Mouse (Mus musculus) MEL (cell line): ENCODE measurements around the gene Htt. TPM values are rescaled to one million over a fixed set of nuclear protein-coding genes. Genes with fewer than 3 reads are reported as not detected.

ENCODE experiments used
- DNase-seq: peaks from one replicate; pipeline ENCODE4 v3.0.0; 2011; ENCODE audit warnings: low read depth, low spot score
- H3K27ac ChIP-seq: 2 replicates; pipeline ENCODE4 v1.5.1; 2012; ENCODE audit warnings: low read depth, mild to moderate bottlenecking, control low read depth, low read length, moderate library complexity; ENCODE audit not compliant: control insufficient read depth
- H3K27me3 ChIP-seq, 2 experiments: fragments of 150-350 bp in 1 of 2; sonication (generic) in 1 of 2; 2 replicates each; pipeline ENCODE4 v1.6.1; 2012; ENCODE audit warnings: low read length in 2 of 2, mild to moderate bottlenecking in 2 of 2, improper control_type of control experiment in 1 of 2, moderate library complexity in 1 of 2; ENCODE audit not compliant: insufficient read depth in 2 of 2, control insufficient read depth in 1 of 2
- H3K36me3 ChIP-seq, 2 experiments: 2 replicates each; pipeline ENCODE4 v1.6.1; 2012 to 2014; ENCODE audit warnings: low read length in 2 of 2, improper control_type of control experiment in 1 of 2, inconsistent platforms in 1 of 2, mild to moderate bottlenecking in 1 of 2; ENCODE audit not compliant: insufficient read depth in 2 of 2, control insufficient read depth in 1 of 2
- H3K4me1 ChIP-seq, 2 experiments: fragments of 150-350 bp in 1 of 2; sonication (generic) in 1 of 2; 2 replicates each; pipeline ENCODE4 v1.6.1; 2012; ENCODE audit warnings: low read length in 2 of 2, improper control_type of control experiment in 1 of 2, mild to moderate bottlenecking in 1 of 2; ENCODE audit not compliant: insufficient read depth in 2 of 2, control insufficient read depth in 1 of 2
- H3K4me3 ChIP-seq, 2 experiments: fragments of 150-350 bp in 1 of 2; sonication (generic) in 1 of 2; 2 replicates each; pipeline ENCODE4 v1.5.1; 2012; ENCODE audit warnings: low read depth in 2 of 2, low read length in 2 of 2, mild to moderate bottlenecking in 2 of 2, moderate library complexity in 2 of 2, control low read depth in 1 of 2, improper control_type of control experiment in 1 of 2; ENCODE audit not compliant: control insufficient read depth in 1 of 2, insufficient read depth in 1 of 2
- H3K79me2 ChIP-seq: 2 replicates; pipeline ENCODE4 v1.6.1; 2012; ENCODE audit warnings: mild to moderate bottlenecking, low read length, moderate library complexity; ENCODE audit not compliant: control insufficient read depth, poor library complexity, insufficient read depth
- H3K9ac ChIP-seq: 2 replicates; pipeline ENCODE4 v1.6.1; 2012; ENCODE audit warnings: low read depth, mild to moderate bottlenecking, control low read depth, low read length, moderate library complexity; ENCODE audit not compliant: control insufficient read depth, poor library complexity, severe bottlenecking
- H3K9me3 ChIP-seq: fragments of 150-350 bp; sonication (generic); replicated peaks from 2 replicates; pipeline ENCODE4 v1.6.1; 2012; ENCODE audit warnings: mild to moderate bottlenecking, low read length, improper control_type of control experiment, moderate library complexity; ENCODE audit not compliant: insufficient read depth
- CHD1 ChIP-seq: IDR thresholded peaks from 2 replicates; pipeline ENCODE4 v1.6.1; 2012; ENCODE audit warnings: low read depth, mild to moderate bottlenecking, inconsistent platforms, low read length, improper control_type of control experiment
- CTCF ChIP-seq, 3 experiments: IDR thresholded peaks in 2 of 3; conservative IDR thresholded peaks in 1 of 3; 2 replicates each; pipeline ENCODE4 v1.5.1; 2011 to 2012; ENCODE audit warnings: low read length in 3 of 3, low read depth in 2 of 3, mild to moderate bottlenecking in 2 of 3, improper control_type of control experiment in 1 of 3, inconsistent platforms in 1 of 3, mixed read lengths in 1 of 3, moderate library complexity in 1 of 3; ENCODE audit not compliant: control insufficient read depth in 1 of 3, insufficient read depth in 1 of 3, poor library complexity in 1 of 3, severe bottlenecking in 1 of 3
- E2F4 ChIP-seq: IDR thresholded peaks from 2 replicates; pipeline ENCODE4 v1.6.1; 2011; ENCODE audit warnings: low read depth, low read length, improper control_type of control experiment, borderline replicate concordance
- ELF1 ChIP-seq: IDR thresholded peaks from 2 replicates; pipeline ENCODE4 v1.6.1; 2014; ENCODE audit warnings: low read depth, mild to moderate bottlenecking, inconsistent platforms, low read length, improper control_type of control experiment, moderate library complexity
- EP300 ChIP-seq, 2 experiments: IDR thresholded peaks; 2 replicates each; pipeline ENCODE4 v1.6.1; 2011; ENCODE audit warnings: improper control_type of control experiment in 2 of 2, low read length in 2 of 2, low read depth in 1 of 2, mild to moderate bottlenecking in 1 of 2
- GATA1 ChIP-seq: IDR thresholded peaks from 2 replicates; pipeline ENCODE4 v1.6.1; 2011; ENCODE audit warnings: low read depth, low read length, improper control_type of control experiment
- HCFC1 ChIP-seq: IDR thresholded peaks from 2 replicates; pipeline ENCODE4 v1.6.1; 2012; ENCODE audit warnings: low read depth, mild to moderate bottlenecking, inconsistent platforms, low read length, improper control_type of control experiment, moderate library complexity
- MAFK ChIP-seq: IDR thresholded peaks from 2 replicates; pipeline ENCODE4 v1.6.1; 2011; ENCODE audit warnings: low read depth, mild to moderate bottlenecking, low read length, improper control_type of control experiment, borderline replicate concordance
- MAX ChIP-seq: IDR thresholded peaks from 2 replicates; pipeline ENCODE4 v1.6.1; 2011; ENCODE audit warnings: low read length, improper control_type of control experiment
- MYB ChIP-seq: IDR thresholded peaks from 2 replicates; pipeline ENCODE4 v1.6.1; 2011; ENCODE audit warnings: mild to moderate bottlenecking, low read depth, low read length, improper control_type of control experiment
- MYC ChIP-seq: IDR thresholded peaks from 2 replicates; pipeline ENCODE4 v1.6.1; 2011; ENCODE audit warnings: low read depth, mild to moderate bottlenecking, low read length, improper control_type of control experiment, moderate library complexity
- NELFE ChIP-seq: IDR thresholded peaks from 2 replicates; pipeline ENCODE4 v1.6.1; 2011; ENCODE audit warnings: low read depth, low read length, improper control_type of control experiment
- NRF1 ChIP-seq: IDR thresholded peaks from 2 replicates; pipeline ENCODE4 v1.6.1; 2014; ENCODE audit warnings: low read depth, mild to moderate bottlenecking, inconsistent platforms, low read length, improper control_type of control experiment, moderate library complexity; ENCODE audit not compliant: poor library complexity, insufficient read depth, severe bottlenecking
- POLR2A ChIP-seq, 2 experiments: IDR thresholded peaks; 2 replicates each; pipeline ENCODE4 v1.6.1; 2011 to 2012; ENCODE audit warnings: low read length in 2 of 2, mild to moderate bottlenecking in 2 of 2, control low read depth in 1 of 2, improper control_type of control experiment in 1 of 2, low read depth in 1 of 2, moderate library complexity in 1 of 2; ENCODE audit not compliant: control insufficient read depth in 1 of 2, insufficient read depth in 1 of 2, poor library complexity in 1 of 2
- POLR2AphosphoS5 ChIP-seq: IDR thresholded peaks from 2 replicates; pipeline ENCODE4 v1.6.1; 2012; ENCODE audit warnings: low read depth, borderline replicate concordance, mild to moderate bottlenecking, inconsistent platforms, low read length, moderate library complexity, mixed read lengths
- RAD21 ChIP-seq: IDR thresholded peaks from 2 replicates; pipeline ENCODE4 v1.6.1; 2011; ENCODE audit warnings: mild to moderate bottlenecking, low read depth, low read length, improper control_type of control experiment
- SMC3 ChIP-seq: IDR thresholded peaks from 2 replicates; pipeline ENCODE4 v1.6.1; 2011; ENCODE audit warnings: low read depth, low read length, improper control_type of control experiment
- TAL1 ChIP-seq: IDR thresholded peaks from 2 replicates; pipeline ENCODE4 v1.6.1; 2012; ENCODE audit warnings: mild to moderate bottlenecking, inconsistent platforms, low read length, moderate library complexity, mixed read lengths
- TBP ChIP-seq: IDR thresholded peaks from 2 replicates; pipeline ENCODE4 v1.8.0; 2011; ENCODE audit warnings: low read depth, low read length, improper control_type of control experiment
- TCF12 ChIP-seq: IDR thresholded peaks from 2 replicates; pipeline ENCODE4 v1.6.1; 2014; ENCODE audit warnings: low read depth, mild to moderate bottlenecking, inconsistent platforms, low read length, improper control_type of control experiment, moderate library complexity
- USF1 ChIP-seq: IDR thresholded peaks from 2 replicates; pipeline ENCODE4 v1.6.1; 2014; ENCODE audit warnings: low read depth, mild to moderate bottlenecking, inconsistent platforms, low read length, improper control_type of control experiment, moderate library complexity
- USF2 ChIP-seq, 2 experiments: IDR thresholded peaks; 2 replicates each; pipeline ENCODE4 v1.6.1; 2011 to 2012; ENCODE audit warnings: improper control_type of control experiment in 2 of 2, low read length in 2 of 2, borderline replicate concordance in 1 of 2, inconsistent platforms in 1 of 2, low read depth in 1 of 2, mild to moderate bottlenecking in 1 of 2; ENCODE audit not compliant: insufficient read depth in 1 of 2
- polyA plus RNA-seq, 2 experiments: library from polyadenylated mRNA; stranded (reverse) in 1 of 2; unstranded in 1 of 2; fragments of >175 nt in 1 of 2; fragments of >200 nt in 1 of 2; gene quantifications; 2 replicates each; pipeline versions ENCODE4 v1.2.1 to v1.2.4; 2012; ENCODE audit warnings: low replicate concordance in 2 of 2, low read depth in 1 of 2; ENCODE audit not compliant: insufficient read length in 2 of 2, insufficient read depth in 1 of 2, missing spikeins in 1 of 2
- total RNA-seq: library from RNA; depleted of rRNA; stranded (reverse); fragments of 300-350 nt; gene quantifications from 2 replicates; pipeline ENCODE4 v1.2.3, GENCODE M21; 2012

Gene Htt
- total and polyA plus RNA-seq, 3 experiments = 27.0 to 33.0 TPM; not detected in 1

DNA sequence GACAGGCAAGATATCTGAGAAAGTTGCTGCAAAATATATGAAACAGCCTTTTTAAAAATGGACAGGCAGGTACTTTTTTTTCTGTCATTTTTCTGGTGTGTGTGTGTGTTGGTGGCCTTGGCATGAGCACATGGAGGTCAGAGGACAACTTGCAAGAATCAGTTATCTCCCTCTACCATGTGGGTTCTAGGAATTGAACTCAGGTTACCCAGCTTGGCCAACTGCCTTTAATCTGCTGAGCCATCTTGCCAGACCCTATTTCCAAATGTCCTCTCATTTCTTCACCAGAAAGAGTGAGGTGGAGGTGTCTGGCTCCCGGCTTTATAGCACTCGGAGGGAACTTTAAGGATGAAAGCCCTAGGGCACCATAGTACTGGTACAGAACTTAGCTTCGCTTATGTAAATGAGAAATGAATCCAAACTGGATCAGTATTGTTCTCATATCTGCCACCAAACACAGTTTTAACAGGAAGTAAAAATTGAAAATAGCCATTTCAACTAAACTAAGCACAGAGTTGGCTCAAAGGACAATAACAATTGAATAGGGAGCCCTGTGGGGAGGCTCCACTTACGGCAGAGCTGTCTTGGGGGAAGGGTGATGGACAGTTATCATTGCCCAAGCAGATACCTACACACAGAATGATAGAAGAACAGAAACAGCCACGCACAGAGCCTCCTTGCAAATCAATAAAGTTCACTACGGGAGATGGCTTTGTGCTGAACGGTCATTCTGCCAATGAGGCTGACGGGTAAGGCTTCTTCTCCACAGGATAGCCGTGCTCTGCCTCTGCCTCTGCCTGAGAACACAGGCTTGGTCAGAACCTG is 168.8 kb downstream of the Htt start:
- TF ChIP-seq MAFK (no peak), MYB (no peak), ELF1 (no peak), TAL1 (peak; percentile 59), POLR2A (IDR thresholded peaks at IDR 0.05; ENCODE audit: control insufficient read depth in 1 of 2, insufficient read depth in 1 of 2, low read depth in 1 of 2, low read length in 2 of 2, poor library complexity in 1 of 2) (no peak), NELFE (no peak), USF1 (no peak), MAX (peak; percentile 51; the same call in 1 of the 2 replicates), RAD21 (no peak), POLR2AphosphoS5 (no peak), EP300 (IDR thresholded peaks at IDR 0.05; ENCODE audit: low read depth in 1 of 2, low read length in 2 of 2) (0 out of 4 replicates have a peak, but pooled peaks of 1 of the 2 experiments have one; percentile 24), TCF12 (peak; percentile 41; the same call in 1 of the 2 replicates), TBP (no peak)
- no peaks in the 10 kb centered on the region for H3K27me3 ChIP-seq
- no peak overlapping the region for H3K27ac ChIP-seq
- no peaks in the 10 kb centered on the region for H3K9me3 ChIP-seq
- H3K9ac ChIP-seq = no peak overlapping the region
- peaks cover 4 to 7% of the 10 kb centered on the region in 2 experiments for H3K4me1 ChIP-seq
- no peak overlapping the region for H3K4me3 ChIP-seq
- H3K79me2 ChIP-seq = no peaks in the 10 kb centered on the region
- H3K36me3 ChIP-seq = peaks cover 0 to 9% of the 10 kb centered on the region in 2 experiments; a peak in 2 of 4 replicates
- no peak for DNase-seq

DNA sequence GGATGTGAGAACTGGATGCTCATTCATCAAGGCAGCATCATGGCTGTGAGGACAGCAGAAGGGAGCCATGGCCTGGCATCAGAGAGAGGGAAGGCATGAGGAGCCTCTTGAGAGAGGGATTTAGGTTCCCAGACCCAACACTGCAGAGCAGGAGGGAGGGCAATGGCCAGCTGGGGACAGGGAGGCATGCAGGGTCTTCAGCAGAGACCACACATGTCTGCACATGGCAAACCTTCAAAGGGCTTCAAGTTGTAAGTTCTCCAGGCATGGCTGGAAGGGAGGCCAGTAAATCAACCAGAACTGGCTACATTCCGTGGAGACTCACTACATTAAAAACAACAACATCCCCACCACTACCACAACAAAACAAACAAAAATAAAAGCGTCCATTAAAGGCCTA is 169.6 kb downstream of the Htt start:
- no peak overlapping the region for H3K9ac ChIP-seq
- H3K79me2 ChIP-seq = no peaks in the 10 kb centered on the region
- H3K4me1 ChIP-seq = peaks cover 4 to 7% of the 10 kb centered on the region in 2 experiments
- H3K4me3 ChIP-seq = no peak overlapping the region
- H3K36me3 ChIP-seq = peaks cover 0 to 9% of the 10 kb centered on the region in 2 experiments; a peak in 2 of 4 replicates
- no peaks in the 10 kb centered on the region for H3K27me3 ChIP-seq
- TF ChIP-seq E2F4 (no peak), HCFC1 (no peak), MAX (no peak), TCF12 (no peak), RAD21 (no peak), CHD1 (no peak), NRF1 (no peak), USF1 (no peak), MYC (no peak), SMC3 (no peak), USF2 (IDR thresholded peaks at IDR 0.05; ENCODE audit: borderline replicate concordance in 1 of 2, insufficient read depth in 1 of 2, low read depth in 1 of 2, low read length in 2 of 2) (no peak), CTCF (IDR thresholded peaks at IDR 0.05 in 2 of 3, conservative IDR thresholded peaks at IDR 0.05 in 1 of 3; ENCODE audit: control insufficient read depth in 1 of 3, insufficient read depth in 1 of 3, low read depth in 2 of 3, low read length in 3 of 3, poor library complexity in 1 of 3, severe bottlenecking in 1 of 3) (no peak), GATA1 (no peak), ELF1 (no peak), EP300 (IDR thresholded peaks at IDR 0.05; ENCODE audit: low read depth in 1 of 2, low read length in 2 of 2) (no peak)
- no peak for DNase-seq
- no peak overlapping the region for H3K27ac ChIP-seq
- no peaks in the 10 kb centered on the region for H3K9me3 ChIP-seq
